Mouse (Mus musculus) CH12.LX (cell line): Measurements from ENCODE around the gene Prkn. TPM values are rescaled to one million over a fixed set of nuclear protein-coding genes. Genes with fewer than 3 reads are reported as not detected.

ENCODE experiments used
- DNase-seq: peaks from one replicate; pipeline ENCODE4 v3.0.0-alpha.2; 2013; ENCODE audit errors: extremely low read depth
- H3K27ac ChIP-seq: 2 replicates; pipeline ENCODE4 v1.5.1; 2012; ENCODE audit warnings: low read depth, mild to moderate bottlenecking, control low read depth, moderate library complexity; ENCODE audit not compliant: insufficient read depth
- H3K27me3 ChIP-seq: replicated peaks from 2 replicates; pipeline ENCODE3; 2012; ENCODE audit warnings: inconsistent platforms
- H3K36me3 ChIP-seq, 2 experiments: replicated peaks in 1 of 2; 2 replicates each; pipeline versions ENCODE3 to v1.6.1; 2012; ENCODE audit warnings: inconsistent platforms in 1 of 2, low read length in 1 of 2, mild to moderate bottlenecking in 1 of 2, mixed read lengths in 1 of 2, moderate library complexity in 1 of 2; ENCODE audit not compliant: control insufficient read depth in 1 of 2, insufficient read depth in 1 of 2
- H3K4me1 ChIP-seq, 2 experiments: 2 replicates each; pipeline ENCODE4 v1.6.1; 2012; ENCODE audit warnings: inconsistent platforms in 1 of 2, moderate library complexity in 1 of 2; ENCODE audit not compliant: insufficient read depth in 2 of 2, control insufficient read depth in 1 of 2
- H3K4me2 ChIP-seq: 2 replicates; pipeline ENCODE4 v1.6.1; 2012; ENCODE audit warnings: low read depth, mild to moderate bottlenecking, control low read depth; ENCODE audit not compliant: poor library complexity, insufficient read depth, severe bottlenecking
- H3K4me3 ChIP-seq, 3 experiments: fragments of 150-350 bp in 1 of 3; sonication (generic) in 1 of 3; replicated peaks in 1 of 3; 2 replicates each; pipeline versions ENCODE3 to v1.5.1; 2011 to 2012; ENCODE audit warnings: low read depth in 2 of 3, low read length in 2 of 3, mild to moderate bottlenecking in 2 of 3, moderate library complexity in 2 of 3, control low read depth in 1 of 3, improper control_type of control experiment in 1 of 3, inconsistent platforms in 1 of 3, mixed read lengths in 1 of 3; ENCODE audit not compliant: poor library complexity in 1 of 3
- H3K79me2 ChIP-seq: replicated peaks from 2 replicates; pipeline ENCODE4 v1.6.1; 2012; ENCODE audit warnings: mild to moderate bottlenecking, moderate library complexity; ENCODE audit not compliant: control insufficient read depth, poor library complexity, insufficient read depth, severe bottlenecking; ENCODE audit errors: extremely low read depth
- H3K9ac ChIP-seq: 2 replicates; pipeline ENCODE4 v1.6.1; 2012; ENCODE audit warnings: low read depth, mild to moderate bottlenecking, control low read depth, moderate library complexity; ENCODE audit not compliant: insufficient read depth
- H3K9me3 ChIP-seq: replicated peaks from 2 replicates; pipeline ENCODE3; 2012; ENCODE audit warnings: low read length, inconsistent platforms, mixed read lengths
- CHD2 ChIP-seq: IDR thresholded peaks from 2 replicates; pipeline ENCODE4 v1.6.1; 2011; ENCODE audit warnings: low read length, improper control_type of control experiment
- ELF1 ChIP-seq: IDR thresholded peaks from 2 replicates; pipeline ENCODE4 v1.6.1; 2014; ENCODE audit warnings: low read depth, mild to moderate bottlenecking, inconsistent platforms, low read length, improper control_type of control experiment
- EP300 ChIP-seq: IDR thresholded peaks from 2 replicates; pipeline ENCODE4 v1.6.1; 2011; ENCODE audit warnings: low read length, improper control_type of control experiment
- GABPA ChIP-seq: IDR thresholded peaks from 2 replicates; pipeline ENCODE4 v1.6.1; 2012; ENCODE audit warnings: low read depth, low read length, improper control_type of control experiment, inconsistent platforms; ENCODE audit not compliant: insufficient replicate concordance
- IRF4 ChIP-seq: IDR thresholded peaks from 2 replicates; pipeline ENCODE4 v1.6.1; 2014; ENCODE audit warnings: low read depth, mild to moderate bottlenecking, inconsistent platforms, low read length, improper control_type of control experiment
- JUN ChIP-seq: IDR thresholded peaks from 2 replicates; pipeline ENCODE4 v1.6.1; 2011; ENCODE audit warnings: low read depth, mild to moderate bottlenecking, low read length, improper control_type of control experiment, moderate library complexity; ENCODE audit not compliant: insufficient read depth
- JUND ChIP-seq: conservative IDR thresholded peaks from 2 replicates; pipeline ENCODE4 v1.6.1; 2011; ENCODE audit warnings: low read depth, low read length, improper control_type of control experiment
- KAT2A ChIP-seq: IDR thresholded peaks from 2 replicates; pipeline ENCODE4 v1.6.1; 2012; ENCODE audit warnings: low read length, improper control_type of control experiment, inconsistent platforms; ENCODE audit not compliant: insufficient replicate concordance
- MAFK ChIP-seq: IDR thresholded peaks from 2 replicates; pipeline ENCODE4 v1.6.1; 2011; ENCODE audit warnings: low read length, improper control_type of control experiment; ENCODE audit not compliant: insufficient replicate concordance
- MEF2A ChIP-seq: IDR thresholded peaks from 2 replicates; pipeline ENCODE4 v1.6.1; 2014; ENCODE audit warnings: low read depth, mild to moderate bottlenecking, inconsistent platforms, low read length, improper control_type of control experiment, borderline replicate concordance
- MYC ChIP-seq: IDR thresholded peaks from 2 replicates; pipeline ENCODE4 v1.6.1; 2011; ENCODE audit warnings: low read depth, mild to moderate bottlenecking, improper control_type of control experiment, low read length
- NRF1 ChIP-seq: IDR thresholded peaks from 2 replicates; pipeline ENCODE4 v1.6.1; 2014; ENCODE audit warnings: low read depth, mild to moderate bottlenecking, inconsistent platforms, low read length, improper control_type of control experiment, moderate library complexity
- PAX5 ChIP-seq: IDR thresholded peaks from 2 replicates; pipeline ENCODE4 v1.6.1; 2012; ENCODE audit warnings: low read length, inconsistent platforms, mixed read lengths
- POLR2A ChIP-seq: IDR thresholded peaks from 2 replicates; pipeline ENCODE4 v1.6.1; 2011; ENCODE audit warnings: low read depth, mild to moderate bottlenecking, improper control_type of control experiment, low read length
- RCOR1 ChIP-seq: conservative IDR thresholded peaks from 2 replicates; pipeline ENCODE4 v1.6.1; 2012; ENCODE audit warnings: low read depth, mild to moderate bottlenecking, inconsistent platforms, low read length, improper control_type of control experiment
- SMC3 ChIP-seq: IDR thresholded peaks from 2 replicates; pipeline ENCODE4 v1.6.1; 2011; ENCODE audit warnings: low read depth, low read length, improper control_type of control experiment
- USF1 ChIP-seq: IDR thresholded peaks from 2 replicates; pipeline ENCODE4 v1.6.1; 2014; ENCODE audit warnings: low read depth, mild to moderate bottlenecking, inconsistent platforms, low read length, improper control_type of control experiment
- USF2 ChIP-seq: conservative IDR thresholded peaks from 2 replicates; pipeline ENCODE4 v1.6.1; 2011; ENCODE audit warnings: low read depth, low read length, improper control_type of control experiment
- ZC3H11A ChIP-seq: IDR thresholded peaks from 2 replicates; pipeline ENCODE4 v1.6.1; 2012; ENCODE audit warnings: low read depth, mild to moderate bottlenecking, inconsistent platforms, low read length, improper control_type of control experiment
- ZNF384 ChIP-seq: IDR thresholded peaks from 2 replicates; pipeline ENCODE4 v1.6.1; 2012; ENCODE audit warnings: low read depth, low read length, improper control_type of control experiment, inconsistent platforms
- dilution Hi-C: fragments of 300-500 bp; cut with MboI; formaldehyde crosslinking; loops from 2 replicates; pipeline ENCODE4 v1.14.3; 2020; ENCODE audit warnings: low sequenced_read_pairs; ENCODE audit not compliant: extremely low pct_unique_long_range_greater_than_20kb, extremely low pct_ligation_motif_present
- in situ Hi-C: fragments of 300-500 bp; cut with MboI; formaldehyde crosslinking; loops from 3 replicates; pipeline ENCODE4 v1.14.3; 2019; ENCODE audit warnings: low sequenced_read_pairs, low pct_ligation_motif_present, low pct_unique_long_range_greater_than_20kb, mixed read lengths
- polyA plus RNA-seq: library from polyadenylated mRNA; unstranded; fragments of >175 nt; gene quantifications from 2 replicates; pipeline ENCODE4 v1.2.1, GENCODE M21; 2012; ENCODE audit warnings: low read depth; ENCODE audit not compliant: insufficient read length
- total RNA-seq, 2 experiments: library from RNA; depleted of rRNA; stranded (reverse); fragments of 300-350 nt in 1 of 2; fragments of >200 nt in 1 of 2; gene quantifications; 2 replicates each; pipeline ENCODE4 v1.2.3; 2012 to 2014

The Prkn gene
- total and polyA plus RNA-seq, 3 experiments: 0.08 TPM; not detected in 2

GRCm38 (mm10) chr17:11516165-11516564 lies 676.0 kb downstream of the Prkn start:
- Histone ChIP-seq H3K4me3 (no peak overlapping the region), H3K9me3 (no peaks in the 10 kb centered on the region), H3K27me3 (no peaks in the 10 kb centered on the region), H3K36me3 (no peaks in the 10 kb centered on the region), H3K9ac (no peak overlapping the region), H3K4me2 (no peak overlapping the region), H3K4me1 (peaks cover 0 to 5% of the 10 kb centered on the region in 2 experiments; a peak in 1 of 4 replicates), H3K79me2 (no peaks in the 10 kb centered on the region), H3K27ac (no peak overlapping the region)
- no peak for TF ChIP-seq JUN
- no peak for TF ChIP-seq POLR2A
- no peak for TF ChIP-seq PAX5
- no peak for TF ChIP-seq ZC3H11A
- TF ChIP-seq ELF1: no peak
- TF ChIP-seq MYC: no peak
- no peak for TF ChIP-seq USF1
- TF ChIP-seq JUND: no peak
- TF ChIP-seq EP300: no peak
- TF ChIP-seq RCOR1: no peak
- TF ChIP-seq CHD2: no peak
- no peak for TF ChIP-seq IRF4
- TF ChIP-seq SMC3: no peak
- TF ChIP-seq KAT2A: no peak
- no peak for TF ChIP-seq MAFK
- TF ChIP-seq GABPA: no peak
- no peak for TF ChIP-seq MEF2A
- TF ChIP-seq ZNF384: no peak
- in situ Hi-C loops: no loop called here
- dilution Hi-C loops: no loop called here
- no peak for DNase-seq

- no peaks in the 10 kb centered on the region for H3K36me3 ChIP-seq
- DNase-seq: no peak
- dilution Hi-C loops: no loop called here
- H3K9me3 ChIP-seq: no peaks in the 10 kb centered on the region
- H3K4me1 ChIP-seq: no peaks in the 10 kb centered on the region
- H3K4me3 ChIP-seq: no peak overlapping the region
- TF ChIP-seq ZNF384 (no peak), USF2 (no peak), PAX5 (no peak), NRF1 (no peak), USF1 (no peak), GABPA (no peak)
- no peak overlapping the region for H3K9ac ChIP-seq
- in situ Hi-C loops: no loop called here
- H3K79me2 ChIP-seq: no peaks in the 10 kb centered on the region
- H3K27ac ChIP-seq: no peak overlapping the region
- H3K27me3 ChIP-seq: no peaks in the 10 kb centered on the region
- no peak overlapping the region for H3K4me2 ChIP-seq
Measured at GRCm38 (mm10) chr17:11532066-11532465, 691.9 kb downstream of the Prkn start.
